Mouse (Mus musculus): ENCODE measurements at regions not wholly inside any gene's neighbourhood (a gene's known extent, or its start where the extent isn't known, plus 50 kb on each side); places are given as distances from the start of the nearest gene placed in this dataset.

GRCm38 (mm10) chr13:97705926-97706325 lies 54.5 kb downstream of the Gm10260 start:
- no peak for DNase-seq

GRCm38 (mm10) chr13:97704541-97704940 lies 55.9 kb downstream of the Gm10260 start:
- no peak for DNase-seq

GRCm38 (mm10) chr13:97698967-97699366 lies 61.5 kb downstream of the Gm10260 start:
- DNase-seq, result no peak

GRCm38 (mm10) chr13:97698317-97698716 lies 62.1 kb downstream of the Gm10260 start:
- no peak for DNase-seq

GRCm38 (mm10) chr13:97697262-97697661 lies 63.2 kb downstream of the Gm10260 start:
- DNase-seq, result no peak

GRCm38 (mm10) chr13:97695022-97695421 lies 65.4 kb downstream of the Gm10260 start:
- DNase-seq, result no peak

GRCm38 (mm10) chr13:97694356-97694990 lies 66.0 kb downstream of the Gm10260 start:
- no peak for DNase-seq

- DNase-seq, result no peak
Measured at GRCm38 (mm10) chr13:97688310-97688886, 72.0 kb downstream of the Gm10260 start.

- DNase-seq, result peak; percentile 67
Measured at GRCm38 (mm10) chr13:97683836-97684235, 76.6 kb downstream of the Gm10260 start.

- no peak for DNase-seq
Measured at GRCm38 (mm10) chr13:97681228-97681987, 79.0 kb downstream of the Gm10260 start.

- DNase-seq, result no peak
Measured at GRCm38 (mm10) chr13:97680283-97680896, 80.0 kb downstream of the Gm10260 start.

GRCm38 (mm10) chr13:97678991-97679390 lies 81.4 kb downstream of the Gm10260 start:
- no peak for DNase-seq

- DNase-seq, result no peak
Measured at GRCm38 (mm10) chr13:97676536-97677048, 83.8 kb downstream of the Gm10260 start.

- DNase-seq, result no peak
Measured at GRCm38 (mm10) chr13:97673107-97673506, 87.3 kb downstream of the Gm10260 start.

GRCm38 (mm10) chr13:97672038-97672675 lies 88.3 kb downstream of the Gm10260 start:
- DNase-seq, result no peak

GRCm38 (mm10) chr13:97669366-97669765 lies 91.1 kb downstream of the Gm10260 start:
- no peak for DNase-seq

- DNase-seq, result peak; percentile 35
Measured at GRCm38 (mm10) chr13:97668910-97669309, 91.5 kb downstream of the Gm10260 start.

- DNase-seq, result no peak
Measured at GRCm38 (mm10) chr13:97667313-97667712, 93.1 kb downstream of the Gm10260 start.

GRCm38 (mm10) chr13:97666761-97667160 lies 93.7 kb downstream of the Gm10260 start:
- peak; percentile 33 for DNase-seq

- DNase-seq, result no peak
Measured at GRCm38 (mm10) chr13:97665226-97665625, 95.2 kb downstream of the Gm10260 start.

- DNase-seq, result peak; percentile 10
Measured at GRCm38 (mm10) chr13:97662741-97663140, 97.7 kb downstream of the Gm10260 start.

- DNase-seq, result no peak
Measured at GRCm38 (mm10) chr13:97656618-97657017, 103.8 kb downstream of the Gm10260 start.

GRCm38 (mm10) chr13:97652279-97652678 lies 108.2 kb downstream of the Gm10260 start:
- no peak for DNase-seq

All from kidney, adult 9 months (tissue).